8 mouse cellular contexts compared by ENCODE assay signal in genomic region chr11:115612059-115612409, GRCm38 (mm10). TPM values are rescaled to one million over a fixed set of nuclear protein-coding genes. Genes with fewer than 3 reads are reported as not detected.
DNase-seq lines count a peak whose midpoint lies in the region; ATAC-seq and TF ChIP-seq lines count a peak whose summit lies in the region.

No protein-coding gene starts in this region.

- H3K9ac ChIP-seq in ES-E14 (ENCODE audit: insufficient read depth, low read depth, low read length, poor library complexity, severe bottlenecking) = peak overlapping the region; percentile 87
- H3K9ac ChIP-seq in forebrain, embryonic 14.5 days (ENCODE audit: low read length) = peak overlapping the region; percentile 70

- H3K27me3 ChIP-seq in forebrain, embryonic 14.5 days (replicated peaks; ENCODE audit: control insufficient read depth, insufficient read depth, low read length) = no peaks in the 10 kb centered on the region

- H3K9me3 ChIP-seq in ES-E14 (ENCODE audit: control insufficient read depth, insufficient read depth, low read depth, low read length) = no peaks in the 10 kb centered on the region
- no peaks in the 10 kb centered on the region for H3K9me3 ChIP-seq in forebrain, embryonic 14.5 days (replicated peaks; ENCODE audit: control insufficient read depth, low read length)

- DNase-seq in ES-E14 (ENCODE audit: low read depth, low spot score) = no peak
- DNase-seq in brain, adult 2 months (ENCODE audit: low read depth, low spot score) = peak; percentile 74
- peak; percentile 66 for DNase-seq in forebrain, embryonic 14.5 days (ENCODE audit: low spot score)
- peak; percentile 92 for DNase-seq in heart, postnatal 4 days
- DNase-seq in layer of hippocampus, postnatal 10 days (ENCODE audit: low spot score in 2 of 2) = peak; percentile 76 to 79
- DNase-seq in lung, postnatal 10 days = peak; percentile 91
- peak; percentile 40 for DNase-seq in right cerebral cortex, postnatal 25 days
- DNase-seq in embryo, embryonic 10.5 days (ENCODE audit: low spot score) = no peak

- peak overlapping the region; percentile 85 for H3K4me2 ChIP-seq in forebrain, embryonic 14.5 days (ENCODE audit: low read length)

- peaks cover 20 to 27% of the 10 kb centered on the region in 2 experiments; a peak in 3 of 4 replicates for H3K4me1 ChIP-seq in ES-E14 (ENCODE audit: control insufficient read depth in 2 of 2, insufficient read depth in 2 of 2, low read length in 2 of 2, poor library complexity in 1 of 2)
- H3K4me1 ChIP-seq in forebrain, embryonic 14.5 days (ENCODE audit: control insufficient read depth, insufficient read depth, low read length) = 0 out of 2 replicates have a peak, but pooled peaks cover 2% of the 10 kb centered on the region

- peaks cover 36% of the 10 kb centered on the region for H3K36me3 ChIP-seq in ES-E14 (ENCODE audit: control insufficient read depth, insufficient read depth, low read length, poor library complexity, severe bottlenecking)
- peaks cover 47% of the 10 kb centered on the region for H3K36me3 ChIP-seq in forebrain, embryonic 14.5 days (ENCODE audit: control insufficient read depth, insufficient read depth, low read length)

- H3K27ac ChIP-seq in ES-E14 (ENCODE audit: insufficient read depth, low read depth, low read length, poor library complexity, severe bottlenecking) = no peak overlapping the region
- peak overlapping the region; percentile 66; the same call in 1 of the 2 replicates for H3K27ac ChIP-seq in forebrain, embryonic 14.5 days (ENCODE audit: low read depth, low read length)

- under 1% methylated on average over 13 of the region's 13 CpGs for WGBS in forebrain, embryonic 14.5 days

- in situ Hi-C loops in ES-E14 (cut with MboI; ENCODE audit: low sequenced_read_pairs in 2 of 2, unreplicated experiment in 2 of 2) = no loop called here

- peak; percentile 29 for ATAC-seq in forebrain, embryonic 14.5 days

- peak overlapping the region; percentile 90 to 93 for H3K4me3 ChIP-seq in ES-E14 (ENCODE audit: insufficient read depth in 1 of 2, low read depth in 1 of 2, low read length in 2 of 2, poor library complexity in 1 of 2, severe bottlenecking in 1 of 2)
- H3K4me3 ChIP-seq in forebrain, embryonic 14.5 days (ENCODE audit: low read depth, low read length) = peak overlapping the region; percentile 59

TF ChIP-seq in ES-E14, 5 proteins besides CTCF, POLR2A, EP300 and RAD21:
- TF ChIP-seq ZC3H11A (IDR thresholded peaks at IDR 0.05; ENCODE audit: borderline replicate concordance, low read depth, low read length) (0 out of 2 replicates have a peak, but pooled peaks have one; percentile 8), MAFK (IDR thresholded peaks at IDR 0.05; ENCODE audit: insufficient read depth, low read depth, low read length) (no peak), HCFC1 (IDR thresholded peaks at IDR 0.05; ENCODE audit: borderline replicate concordance, insufficient read depth, low read length) (no peak)

RNA-seq across cellular contexts. Expression of gene Mif4gd, which starts 0.7 kb away (rescaled TPM):
- 63.8 and 85.6 TPM in 2 replicates for total RNA-seq in ES-E14 (2012; rRNA removed)
- polyA plus RNA-seq in forebrain, embryonic 14.5 days (2014; fragmentation: Nextera tagmentation; extraction: Ambion mirVana) = 9.5 and 12.5 TPM in 2 replicates
- total RNA-seq in heart, postnatal 4 days (2021) = 10 to 100 TPM; 34.0 to 40.6 TPM
- total RNA-seq in layer of hippocampus, postnatal 10 days (2021) = 10 to 100 TPM; 19.4 to 19.7 TPM

RNA-seq across cellular contexts. Expression of gene Gga3, which starts 8.2 kb away (rescaled TPM):
- total RNA-seq in ES-E14 (2012; rRNA removed) = 31.7 and 39.7 TPM in 2 replicates
- polyA plus RNA-seq in forebrain, embryonic 14.5 days (2014; fragmentation: Nextera tagmentation; extraction: Ambion mirVana) = 18.1 and 22.7 TPM in 2 replicates
- total RNA-seq in heart, postnatal 4 days (2021) = 10 to 100 TPM; 18.3 to 20.8 TPM
- total RNA-seq in layer of hippocampus, postnatal 10 days (2021) = 10 to 100 TPM; 48.1 to 49.1 TPM

RNA-seq across cellular contexts. Expression of gene Mrps7, which starts 8.3 kb away (rescaled TPM):
- total RNA-seq in ES-E14 (2012; rRNA removed) = 51.6 and 74.9 TPM in 2 replicates
- polyA plus RNA-seq in forebrain, embryonic 14.5 days (2014; fragmentation: Nextera tagmentation; extraction: Ambion mirVana) = 72.1 and 81.5 TPM in 2 replicates
- 10 to 100 TPM; 71.2 to 72.8 TPM for total RNA-seq in heart, postnatal 4 days (2021)
- total RNA-seq in layer of hippocampus, postnatal 10 days (2021) = 10 to 100 TPM; 50.2 to 54.2 TPM

RNA-seq across cellular contexts. Expression of gene Slc25a19, which starts 16.1 kb away (rescaled TPM):
- 22.6 and 23.6 TPM in 2 replicates for total RNA-seq in ES-E14 (2012; rRNA removed)
- 38.3 and 50.1 TPM in 2 replicates for polyA plus RNA-seq in forebrain, embryonic 14.5 days (2014; fragmentation: Nextera tagmentation; extraction: Ambion mirVana)
- 10 to 100 TPM; 27.6 to 30.7 TPM for total RNA-seq in heart, postnatal 4 days (2021)
- 10 to 100 TPM; 52.2 to 59.5 TPM for total RNA-seq in layer of hippocampus, postnatal 10 days (2021)

RNA-seq across cellular contexts. Expression of gene Nup85, which starts 47.8 kb away (rescaled TPM):
- total RNA-seq in ES-E14 (2012; rRNA removed) = 279 and 312 TPM in 2 replicates
- 117 and 122 TPM in 2 replicates for polyA plus RNA-seq in forebrain, embryonic 14.5 days (2014; fragmentation: Nextera tagmentation; extraction: Ambion mirVana)
- total RNA-seq in heart, postnatal 4 days (2021) = 10 to 100 TPM; 46.6 to 50.5 TPM
- total RNA-seq in layer of hippocampus, postnatal 10 days (2021) = 10 to 100 TPM; 48.9 to 56.3 TPM

Comparison
In these comparisons a context has a peak if more than half of its experiments do, and no peak if none do; other contexts are left out.
1. DNase-seq: peak in brain, adult 2 months (single experiment), forebrain, embryonic 14.5 days (single experiment), heart, postnatal 4 days (single experiment), layer of hippocampus, postnatal 10 days (2 of 2), lung, postnatal 10 days (single experiment) and right cerebral cortex, postnatal 25 days (single experiment); none in ES-E14 (single experiment) and embryo, embryonic 10.5 days (single experiment).